Mouse (Mus musculus): ENCODE results near the gene Gas6.

- no peak for TF ChIP-seq CTCF (IDR thresholded peaks at IDR 0.05)
- no peak for TF ChIP-seq EP300 (IDR thresholded peaks at IDR 0.05)
Measured at GRCm38 (mm10) chr8:13446456-13446855, 47.8 kb downstream of the Gas6 start.
